Mouse (Mus musculus) brain, embryonic 18.5 days (tissue): ENCODE data around the gene Lyrm4.

Experiments used
- DNase-seq: peaks from one replicate; pipeline ENCODE4 v3.0.0-alpha.2; 2012; ENCODE audit warnings: low read depth, low spot score

Lyrm4 gene

GRCm38 (mm10) chr13:36105591-36105990 is 11.7 kb downstream of the Lyrm4 start:
- no peak for DNase-seq

DNA sequence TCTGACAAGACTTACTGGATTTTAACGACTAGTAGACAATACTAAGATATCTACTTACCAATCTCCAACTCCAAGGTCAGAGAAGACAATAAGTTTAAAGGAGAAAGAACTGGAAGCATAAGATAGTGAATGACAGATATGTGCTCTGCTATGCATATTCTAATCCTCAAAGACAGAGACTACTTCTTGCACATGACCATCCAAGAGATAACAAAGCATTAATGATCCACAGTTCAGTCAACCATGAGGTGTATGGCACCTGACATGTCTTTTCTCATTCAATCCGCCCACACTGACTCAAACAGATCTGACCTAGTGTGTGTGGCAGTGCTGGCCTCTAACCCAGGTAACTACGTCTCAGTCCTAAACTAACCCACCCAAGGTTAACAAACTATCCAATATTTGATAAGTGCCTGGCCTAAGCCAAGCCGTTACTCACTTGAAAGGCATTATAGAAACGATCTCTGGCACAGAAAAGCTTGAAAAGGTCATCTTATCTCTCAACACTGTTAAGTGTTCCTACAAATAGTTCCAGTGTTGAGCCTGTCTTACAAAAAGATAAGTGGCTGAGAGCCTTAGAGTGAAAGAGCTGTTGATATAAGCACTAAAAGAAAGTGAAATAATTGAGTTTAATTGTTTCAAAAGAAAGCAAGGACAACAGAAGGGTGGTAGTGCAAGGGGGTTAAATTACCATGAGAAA is 20.5 kb downstream of the Lyrm4 start:
- DNase-seq = no peak

DNA sequence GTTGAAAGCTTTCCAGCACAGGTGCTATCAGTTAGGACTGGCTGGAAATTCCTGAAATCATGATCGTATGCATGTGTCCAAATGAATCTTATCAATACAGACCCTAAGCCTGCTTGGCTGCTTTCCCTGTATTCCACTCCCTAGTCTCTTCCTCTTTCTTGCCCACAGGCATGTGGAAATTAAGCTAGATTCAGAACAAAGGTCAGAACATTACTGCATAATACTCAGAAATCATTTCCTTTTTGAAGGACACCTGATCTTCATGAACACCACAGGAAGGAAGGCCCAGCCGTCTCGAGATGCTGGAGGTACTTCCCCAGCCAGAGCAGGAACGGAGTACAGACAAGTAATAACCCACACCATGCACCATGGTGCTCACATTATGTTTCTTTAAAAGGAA is 29.2 kb downstream of the Lyrm4 start:
- no peak for DNase-seq

GRCm38 (mm10) chr13:36087427-36087826 is 29.9 kb downstream of the Lyrm4 start:
- DNase-seq = no peak

GRCm38 (mm10) chr13:36086608-36087391 is 30.5 kb downstream of the Lyrm4 start:
- DNase-seq = no peak

GRCm38 (mm10) chr13:36085971-36086370 is 31.4 kb downstream of the Lyrm4 start:
- DNase-seq = no peak

DNA sequence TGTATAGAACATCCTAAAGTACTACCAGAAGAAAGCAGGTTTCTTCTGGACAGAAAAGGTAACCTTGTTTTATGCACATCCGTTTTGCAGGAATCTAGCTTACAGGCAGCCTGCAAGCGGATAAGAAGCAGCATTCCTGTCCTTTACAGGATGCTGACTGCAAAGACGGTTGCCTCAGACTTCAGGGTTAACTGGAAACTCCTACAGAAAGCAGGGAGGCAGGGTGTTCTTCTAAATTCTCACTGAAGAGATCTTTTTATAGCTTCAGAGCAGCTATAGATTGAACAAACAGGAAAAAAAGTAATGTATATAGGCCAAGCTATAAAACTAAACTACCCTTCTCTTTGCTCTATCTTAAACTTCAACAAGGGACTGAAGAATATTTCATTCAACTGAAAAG is 32.6 kb downstream of the Lyrm4 start:
- DNase-seq = no peak

DNA sequence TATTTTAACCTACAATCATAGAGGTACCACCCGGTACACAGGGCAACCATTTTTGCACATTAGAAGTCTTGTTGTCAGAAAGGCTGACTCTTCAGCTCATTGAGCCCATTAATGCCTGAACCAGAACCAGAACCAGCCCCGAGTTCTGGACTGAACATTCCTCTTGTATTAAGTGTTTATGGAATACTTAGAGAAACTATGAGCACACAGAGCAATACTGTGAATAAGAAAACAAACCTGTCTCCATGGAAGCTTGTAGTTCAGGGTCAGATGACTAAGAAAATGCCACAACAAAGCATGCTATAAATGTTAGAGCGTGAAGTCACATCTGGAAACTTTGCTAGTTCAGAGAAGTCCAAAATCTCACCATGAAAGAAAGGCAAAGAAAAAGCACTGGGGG is 35.7 kb downstream of the Lyrm4 start:
- DNase-seq = no peak

DNA sequence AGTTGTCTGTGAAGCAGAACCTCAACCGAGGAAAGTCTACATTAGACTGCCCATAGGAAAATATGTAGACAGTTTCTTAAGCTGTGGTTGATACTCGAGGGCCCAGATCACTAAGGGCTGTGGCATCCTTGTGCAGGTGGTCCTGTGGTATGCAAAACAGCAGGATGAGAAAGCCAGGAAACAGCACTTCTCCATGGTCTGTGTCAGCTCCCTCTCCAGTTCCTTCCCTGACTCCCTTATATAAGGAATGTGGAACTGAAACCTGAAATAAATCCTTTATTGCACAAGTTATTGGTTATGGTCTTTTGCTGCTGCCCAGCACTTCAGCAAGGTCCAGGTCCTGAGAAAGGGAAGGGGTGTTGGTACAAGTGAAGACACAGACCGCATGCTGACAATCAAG is 42.8 kb downstream of the Lyrm4 start:
- DNase-seq = no peak

DNA sequence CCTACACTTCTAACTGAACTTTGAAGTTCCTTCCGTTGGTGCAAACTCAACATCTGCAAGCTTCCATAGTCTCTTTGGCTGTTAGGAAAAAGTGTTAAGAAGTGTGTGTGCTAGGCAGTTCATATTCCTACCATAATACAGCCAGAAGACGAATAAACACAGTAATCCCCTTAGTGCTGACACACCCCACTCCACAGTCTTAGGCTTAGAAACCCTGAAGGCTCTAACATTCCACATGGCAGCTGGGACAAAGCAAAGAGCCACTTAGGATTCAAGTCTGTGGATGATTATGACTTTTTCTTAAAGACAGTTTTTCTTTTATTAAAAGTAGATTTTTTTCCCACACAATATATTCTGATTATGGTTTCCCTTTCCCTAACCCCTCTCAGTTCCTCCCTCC is 50.6 kb downstream of the Lyrm4 start:
- no peak for DNase-seq

DNA sequence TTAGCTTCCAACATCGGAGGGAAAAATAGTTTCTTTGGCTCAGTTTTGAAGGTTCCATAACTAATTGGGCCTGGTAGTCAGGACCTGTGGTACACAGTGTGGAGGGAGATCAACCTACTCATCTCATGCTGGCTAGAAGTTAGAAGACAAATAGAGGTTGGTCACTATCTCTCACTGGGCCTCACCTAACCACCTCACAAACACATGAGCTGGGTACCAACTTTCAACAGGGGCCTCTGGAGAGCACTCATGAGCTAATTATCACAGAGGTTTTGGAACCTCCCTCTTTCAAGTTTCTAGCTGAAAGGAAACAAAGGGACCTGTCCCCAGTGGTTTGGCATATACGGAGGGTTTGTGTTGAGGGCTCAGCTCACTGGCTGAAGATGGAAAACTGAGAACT is 59.8 kb downstream of the Lyrm4 start:
- no peak for DNase-seq

DNA sequence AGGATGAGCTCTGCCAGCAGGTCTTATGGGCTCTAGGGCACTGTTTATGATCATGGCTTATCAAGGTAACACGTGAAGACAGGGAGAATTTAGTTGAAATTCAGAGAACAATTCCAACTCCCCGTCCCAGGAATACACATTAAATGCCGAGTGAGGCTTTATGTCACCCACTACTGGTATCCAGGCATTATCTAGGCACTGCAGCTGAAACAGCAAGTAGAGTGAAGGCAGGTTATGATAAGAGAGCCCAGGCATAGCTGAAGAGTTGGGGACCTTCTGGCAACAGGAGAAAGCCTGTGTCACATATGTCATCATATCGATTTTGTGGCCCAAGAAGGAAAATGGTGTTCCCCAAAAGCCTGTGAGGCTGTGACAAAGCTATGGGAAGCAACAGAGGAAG is 60.4 kb downstream of the Lyrm4 start:
- DNase-seq = no peak

GRCm38 (mm10) chr13:36056509-36056908 is 60.8 kb downstream of the Lyrm4 start:
- DNase-seq = no peak

- no peak for DNase-seq
These were observed 81.8 kb downstream of the Lyrm4 start for GRCm38 (mm10) chr13:36035528-36035927.

DNA sequence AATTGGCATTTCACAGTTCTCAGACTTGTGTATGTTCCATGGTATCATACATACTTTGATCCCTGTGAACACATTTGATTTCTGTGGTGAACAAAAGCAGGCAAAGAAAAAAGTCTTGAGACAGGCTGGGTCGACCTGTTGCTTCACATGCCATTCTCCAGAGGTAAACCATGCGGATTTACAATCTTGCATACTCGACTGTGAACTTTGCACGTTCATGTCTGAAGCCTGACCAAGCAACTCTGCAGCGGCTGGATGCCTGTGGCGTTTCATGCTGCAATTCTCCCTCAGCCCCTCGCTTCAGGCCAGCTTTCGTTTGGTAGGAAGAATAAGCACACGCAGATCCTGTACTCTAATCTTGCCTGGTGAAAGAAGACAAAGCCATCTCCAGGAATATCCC is 85.4 kb downstream of the Lyrm4 start:
- DNase-seq = no peak

DNA sequence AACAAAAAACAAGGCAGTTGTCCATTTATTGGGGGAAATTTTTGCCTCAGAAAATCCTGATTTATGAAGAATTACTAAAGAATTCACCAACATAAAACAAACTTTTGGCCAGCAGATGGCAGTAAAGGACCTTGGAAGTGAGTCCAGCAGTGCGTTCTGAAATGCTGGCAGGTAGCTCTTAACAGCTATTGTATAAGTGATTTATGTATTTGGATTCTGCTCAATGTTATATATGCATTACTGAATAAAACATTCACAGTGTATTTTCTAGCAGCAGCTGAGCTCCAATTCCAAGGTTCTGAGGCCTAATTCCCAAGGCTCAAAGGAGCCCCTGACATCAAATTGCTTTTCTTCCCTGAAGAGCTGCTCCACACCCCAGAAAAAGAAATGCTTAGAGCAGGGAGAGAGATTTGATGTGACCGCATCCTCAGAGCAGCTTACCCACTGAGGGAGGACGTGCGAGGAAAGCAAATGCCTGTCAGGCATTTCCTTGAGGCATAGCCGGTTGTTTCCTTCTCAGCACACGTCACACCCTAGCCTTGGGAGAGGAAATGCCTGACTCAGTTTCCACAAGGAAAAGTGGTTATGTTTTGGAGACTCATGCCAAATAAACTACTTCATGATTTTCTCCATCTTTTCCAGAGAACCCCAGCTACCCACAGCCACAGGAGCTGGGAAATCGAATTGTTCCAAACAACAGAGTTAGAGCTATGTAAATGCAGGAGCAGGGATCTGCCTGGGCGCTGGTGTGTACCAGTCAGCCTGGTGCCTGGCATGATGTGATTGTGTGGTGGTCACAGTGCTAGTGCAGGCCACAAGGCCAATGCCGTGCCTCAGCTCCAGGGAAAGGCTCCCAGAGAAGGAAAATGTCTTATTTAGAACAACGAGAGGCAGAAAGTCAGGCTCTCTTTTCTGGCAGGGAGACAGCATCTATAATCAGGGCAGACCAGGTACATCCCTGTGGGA is 97.7 kb downstream of the Lyrm4 start:
- peak; percentile 78 for DNase-seq

DNA sequence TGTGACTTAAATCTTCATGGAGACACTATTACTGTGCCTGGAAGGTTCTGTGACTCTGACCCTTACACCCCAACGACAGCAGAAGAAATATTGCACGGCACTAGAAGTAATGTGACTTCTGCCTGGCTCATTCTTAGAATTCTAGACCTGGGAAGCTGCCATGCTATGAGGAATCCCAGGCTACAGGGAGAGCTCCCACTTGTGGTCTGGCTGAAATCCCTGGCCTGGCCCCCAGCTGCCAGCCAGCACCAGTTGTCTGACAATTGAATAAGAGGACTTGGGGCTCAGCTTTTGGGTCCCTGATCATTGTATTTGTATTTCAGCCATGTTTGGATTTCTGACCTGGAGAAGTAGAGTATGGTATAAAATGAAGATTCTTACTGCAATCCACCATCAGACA is 99.3 kb downstream of the Lyrm4 start:
- DNase-seq = no peak

DNA sequence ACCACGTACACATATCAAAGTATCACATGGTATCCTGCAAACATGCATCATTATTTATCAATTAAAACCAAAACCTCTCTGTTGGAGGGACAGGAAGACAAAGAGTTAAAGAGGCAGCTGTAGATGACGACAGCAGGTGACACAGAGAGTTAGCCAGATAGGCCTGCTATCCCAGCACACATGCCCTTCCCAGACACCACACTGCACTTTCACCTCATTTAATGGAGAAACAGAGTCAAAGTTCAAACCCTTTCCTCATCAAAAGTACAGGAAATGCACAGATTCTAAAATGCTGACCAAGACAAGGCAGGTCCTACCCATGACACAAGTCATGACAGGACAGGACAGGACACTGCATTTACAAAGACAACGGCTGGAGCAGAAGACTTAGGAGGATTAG is 101.7 kb downstream of the Lyrm4 start:
- no peak for DNase-seq

DNA sequence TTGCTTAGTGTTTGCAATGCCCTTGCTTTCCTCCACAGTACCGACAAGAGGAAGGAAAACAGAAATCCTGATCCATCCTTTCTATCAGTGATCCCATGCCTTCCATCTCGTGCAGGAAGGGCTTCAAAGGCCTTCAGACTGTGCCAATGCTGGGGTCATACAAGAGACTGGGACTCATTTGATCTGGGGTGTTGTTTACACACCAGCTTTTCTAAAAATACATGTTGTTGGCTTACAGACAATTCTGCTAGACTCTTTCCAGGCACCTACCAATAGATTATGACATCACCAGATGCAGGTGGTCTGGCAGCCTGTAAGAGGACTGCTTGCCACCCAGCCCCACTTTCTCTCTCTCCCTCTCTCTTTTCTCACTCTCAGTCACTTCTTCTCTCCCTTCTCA is 107.3 kb downstream of the Lyrm4 start:
- DNase-seq = no peak

- DNase-seq = no peak
These were observed 116.5 kb downstream of the Lyrm4 start for GRCm38 (mm10) chr13:36000798-36001197.

DNA sequence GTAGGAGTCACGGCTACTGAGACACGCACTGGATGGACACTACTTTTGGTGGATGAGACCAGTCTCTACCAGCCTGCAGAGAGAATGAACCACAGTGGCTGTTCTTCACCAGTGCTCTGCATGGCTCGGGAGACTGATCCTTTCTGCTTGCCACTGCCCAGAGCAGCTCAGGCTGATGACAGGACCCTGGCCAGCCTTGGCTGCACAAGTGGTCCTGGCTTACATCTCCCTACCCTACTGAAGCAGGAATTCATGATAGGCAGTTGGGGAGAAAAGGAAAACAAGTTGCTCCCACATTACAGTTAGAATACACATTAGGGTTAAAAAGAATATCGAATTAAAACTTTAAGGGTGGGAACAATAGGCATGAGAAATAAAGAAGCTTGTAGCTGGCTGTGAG is 119.7 kb downstream of the Lyrm4 start:
- DNase-seq = no peak
